Mouse (Mus musculus) heart, postnatal 0 days (tissue): ENCODE measurements at regions not wholly inside any gene's neighbourhood (a gene's known extent, or its start where the extent isn't known, plus 50 kb on each side); places are given as distances from the start of the nearest gene placed in this dataset.

Experiments
- CTCF ChIP-seq: IDR thresholded peaks from 2 replicates; pipeline ENCODE4 v1.5.1; 2016; ENCODE audit warnings: antibody characterized with exemption, control low read depth, low read depth
- EP300 ChIP-seq: IDR thresholded peaks from 2 replicates; pipeline ENCODE4 v1.6.1; 2016; ENCODE audit warnings: antibody characterized with exemption, low read depth

- TF ChIP-seq CTCF (no peak), EP300 (no peak)
These were observed 384.4 kb upstream of the Celf2 start for GRCm38 (mm10) chr2:7893787-7894186.
